Mouse (Mus musculus) frontal cortex, postnatal 14 days (tissue): ENCODE measurements around the gene Gimap9.
"Not testable (repeated sequence)": the region's sequence is repeated elsewhere in the genome, so short reads cannot be mapped to it uniquely, and the experiment has no call there.

Experiments
- DNase-seq, 2 experiments: peaks; one replicate each; pipeline ENCODE4 v3.0.0; 2022; ENCODE audit warnings: low spot score in 2 of 2

Gimap9 gene

GRCm38 (mm10) chr6:48664750-48665149 is 11.2 kb upstream of the Gimap9 start:
- no peak for DNase-seq

DNA sequence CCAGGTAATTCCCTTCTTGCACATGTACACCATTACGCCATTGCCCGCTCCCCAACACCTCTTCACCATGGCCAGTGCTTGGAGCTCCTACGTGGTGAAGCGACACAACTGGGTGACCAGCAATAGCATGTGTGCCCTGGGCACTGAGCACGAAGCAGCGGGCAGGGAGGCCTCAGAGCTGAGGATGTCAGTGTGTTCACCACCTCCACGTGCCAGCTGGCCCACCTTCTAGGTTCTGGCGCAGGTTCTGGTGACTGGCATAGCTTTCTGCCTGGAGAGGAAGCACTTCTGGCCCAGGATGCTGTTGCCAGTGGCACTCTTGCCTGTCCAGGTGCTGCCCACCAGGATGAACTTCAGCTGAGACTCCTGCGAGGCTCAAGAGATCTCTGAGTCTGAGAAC is 10.5 kb upstream of the Gimap9 start:
- no peak for DNase-seq

DNA sequence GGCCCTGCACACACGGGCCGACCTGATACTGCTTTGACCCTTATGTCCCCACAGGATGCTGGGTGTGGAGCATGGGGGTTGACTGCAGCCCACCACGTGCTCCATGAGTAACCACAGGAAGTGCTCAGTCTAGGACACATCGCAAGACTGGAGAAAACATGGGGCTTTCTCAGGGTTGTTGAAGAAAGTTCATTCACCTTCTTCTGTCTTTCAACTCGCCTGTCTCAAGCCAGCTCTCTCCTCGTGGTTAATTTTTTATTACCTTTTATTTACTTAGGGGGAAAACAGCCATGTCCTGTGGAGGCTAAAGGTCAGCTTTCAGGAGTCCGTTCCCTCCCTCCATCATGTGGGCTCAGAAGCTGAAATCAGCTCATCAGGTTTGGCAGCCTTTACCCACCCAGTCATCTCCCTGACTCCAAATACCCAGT is 9.8 kb upstream of the Gimap9 start:
- no peak for DNase-seq

DNA sequence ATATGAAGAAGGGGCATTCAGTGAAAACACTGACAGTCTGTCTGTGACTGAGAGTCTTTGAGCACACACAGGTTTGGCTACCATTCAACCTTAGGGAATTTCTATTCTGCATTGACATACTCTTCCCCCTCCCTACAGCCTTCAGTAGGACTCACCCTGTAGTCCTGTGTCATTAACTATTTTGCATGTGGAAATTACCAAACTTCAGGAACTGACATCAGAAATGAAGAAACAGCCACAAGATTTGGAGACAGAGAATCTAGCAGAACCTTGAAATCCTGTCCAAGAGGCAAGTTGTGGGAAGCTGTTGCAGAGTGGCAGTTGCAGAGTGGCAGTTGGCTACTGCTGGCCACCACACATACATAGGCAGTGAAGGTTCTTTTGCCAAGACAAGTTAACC is 7.9 kb upstream of the Gimap9 start:
- no peak for DNase-seq

GRCm38 (mm10) chr6:48669446-48669969 is 6.4 kb upstream of the Gimap9 start:
- no peak for DNase-seq

DNA sequence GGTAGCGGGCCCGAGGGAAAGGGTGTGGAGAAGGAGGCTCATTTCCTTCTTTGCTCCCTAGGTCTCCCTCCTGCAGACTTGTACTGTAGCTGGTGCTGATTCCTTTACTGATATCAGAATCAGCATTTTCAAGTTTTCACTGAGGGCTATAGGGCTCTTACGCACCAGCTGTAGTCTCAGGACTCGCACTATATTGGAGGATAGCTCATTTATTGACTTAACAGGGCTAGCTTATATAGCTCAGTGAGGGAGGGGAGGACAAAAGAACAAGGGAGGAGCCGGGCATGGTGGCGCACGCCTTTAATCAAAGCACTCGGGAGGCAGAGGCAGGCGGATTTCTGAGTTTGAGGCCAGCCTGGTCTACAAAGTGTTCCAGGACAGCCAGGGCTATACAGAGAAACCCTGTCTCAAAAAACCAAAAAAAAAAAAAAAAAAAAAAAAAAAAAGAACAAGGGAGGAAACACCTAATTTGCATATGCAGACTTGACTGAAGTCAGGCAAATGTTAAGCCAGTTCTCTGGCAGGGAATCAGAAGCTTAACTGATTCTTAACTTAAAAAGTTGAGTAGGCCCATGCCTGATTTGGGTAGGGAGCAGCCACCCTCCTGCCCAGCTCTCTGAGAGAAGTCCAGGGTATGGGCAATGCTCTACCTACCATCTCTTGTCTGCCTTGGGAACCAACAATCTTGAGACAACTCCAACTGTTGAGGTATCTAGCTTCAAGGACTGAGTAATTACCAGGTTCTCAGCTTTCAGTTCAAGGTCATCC is 1.5 kb upstream of the Gimap9 start:
- no peak for DNase-seq

- DNase-seq: no peak
Measured at GRCm38 (mm10) chr6:48675400-48675930, 464 bp upstream of the Gimap9 start.

GRCm38 (mm10) chr6:48676860-48677415 is 1.0 kb downstream of the Gimap9 start:
- DNase-seq: no peak

- DNase-seq: no peak
Measured at GRCm38 (mm10) chr6:48677492-48678345, 1.8 kb downstream of the Gimap9 start.

- no peak for DNase-seq
Measured at GRCm38 (mm10) chr6:48678391-48678790, 2.5 kb downstream of the Gimap9 start.

DNA sequence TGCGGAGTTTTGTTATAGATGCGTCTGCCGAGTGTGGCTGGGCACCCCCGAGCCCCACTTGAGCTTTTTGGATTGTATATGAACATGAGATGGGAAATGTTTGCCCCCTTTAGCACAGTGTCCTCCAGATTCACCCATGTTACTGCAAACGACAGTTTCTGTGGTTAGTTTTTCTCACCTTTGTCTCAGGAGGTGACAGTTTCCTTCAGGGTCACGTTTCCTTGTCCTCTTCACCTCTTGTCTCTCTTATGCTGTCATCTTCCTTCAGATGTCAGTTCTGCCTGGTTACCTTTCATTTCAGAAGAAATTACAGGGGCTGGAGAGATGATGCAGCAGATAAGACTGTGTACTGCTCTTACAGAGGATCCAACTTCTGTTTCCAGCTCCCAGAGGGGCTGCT is 3.8 kb downstream of the Gimap9 start:
- no peak for DNase-seq

DNA sequence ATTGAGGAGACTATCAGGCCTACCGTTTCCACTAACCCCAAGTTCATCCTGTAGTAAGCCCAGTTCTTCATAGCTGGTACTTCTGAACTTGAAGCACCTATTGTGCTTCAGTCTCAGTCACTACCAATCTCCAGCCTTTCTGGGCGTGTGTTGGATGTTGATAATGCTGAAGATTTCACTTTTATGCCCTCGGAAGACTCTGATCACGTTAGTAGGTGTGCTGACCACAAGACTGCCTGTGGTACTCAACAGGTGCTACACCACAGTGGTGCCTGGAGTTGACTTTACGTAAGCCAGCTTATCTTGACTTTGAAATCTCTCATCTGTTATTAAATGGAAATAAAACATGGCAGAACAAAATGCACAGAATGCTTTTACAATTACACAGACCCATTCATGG is 4.5 kb downstream of the Gimap9 start:
- no peak for DNase-seq

- no peak for DNase-seq
Measured at GRCm38 (mm10) chr6:48681472-48682090, 5.7 kb downstream of the Gimap9 start.

GRCm38 (mm10) chr6:48682271-48682670 is 6.3 kb downstream of the Gimap9 start:
- no peak for DNase-seq

GRCm38 (mm10) chr6:48683263-48683821 is 7.4 kb downstream of the Gimap9 start:
- not testable (repeated sequence) for DNase-seq

GRCm38 (mm10) chr6:48684319-48684718 is 8.4 kb downstream of the Gimap9 start, which contains the start of gene Gimap4:
TSS of gene Gimap4 (plus strand) at chr6:48684549.
- no peak for DNase-seq

GRCm38 (mm10) chr6:48684806-48685205 is 8.9 kb downstream of the Gimap9 start:
- DNase-seq: no peak

DNA sequence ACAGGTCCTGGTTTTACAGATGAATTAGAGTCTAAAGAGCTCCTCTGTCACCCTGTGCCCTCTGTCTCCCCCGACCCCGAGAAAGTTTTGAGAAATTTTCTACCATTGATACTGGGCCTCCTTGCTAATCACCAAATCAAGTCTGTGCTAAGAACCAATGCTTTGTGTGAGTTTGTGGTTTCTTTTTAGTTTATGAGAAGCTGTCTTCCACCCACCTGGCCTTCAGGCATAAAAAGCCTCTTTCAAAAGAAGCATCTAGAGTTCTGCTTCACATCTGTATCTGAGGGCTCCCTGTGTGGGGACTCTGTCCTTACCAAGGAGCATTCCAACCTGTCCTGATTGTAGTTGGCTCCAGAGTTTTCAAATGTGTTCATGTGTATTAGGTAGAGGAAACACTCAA is 9.3 kb downstream of the Gimap9 start:
- no peak for DNase-seq

GRCm38 (mm10) chr6:48685694-48686665 is 10.1 kb downstream of the Gimap9 start:
- no peak for DNase-seq

GRCm38 (mm10) chr6:48687077-48687476 is 11.1 kb downstream of the Gimap9 start:
- no peak for DNase-seq
